Mouse (Mus musculus) liver, embryonic 14.5 days (tissue): ENCODE data around the gene Poc1a. TPM values are rescaled to one million over a fixed set of nuclear protein-coding genes. Genes with fewer than 3 reads are reported as not detected.

Experiments used
- ATAC-seq: fragments of 200-750 bp; cut with Nextera tagmentation; 2 replicates; pipeline ENCODE4 v1.8.0; 2017; ENCODE audit warnings: moderate number of reproducible peaks, mild to moderate bottlenecking, moderate library complexity; ENCODE audit not compliant: insufficient read depth
- DNase-seq, 3 experiments: peaks; one replicate each; pipeline ENCODE4 v3.0.0-alpha.2; 2012 to 2013; ENCODE audit warnings: low read depth in 3 of 3, low spot score in 3 of 3
- H3K27ac ChIP-seq: fragments of 300-500 bp; sonication (generic); 2 replicates; pipeline ENCODE4 v1.5.1; 2014; ENCODE audit warnings: moderate library complexity, mild to moderate bottlenecking, control low read depth, inconsistent platforms
- H3K27me3 ChIP-seq: fragments of 300-500 bp; sonication (generic); 2 replicates; pipeline ENCODE4 v1.6.1; 2014; ENCODE audit warnings: mild to moderate bottlenecking, low read length, moderate library complexity; ENCODE audit not compliant: control insufficient read depth, insufficient read depth
- H3K36me3 ChIP-seq: fragments of 300-500 bp; sonication (generic); replicated peaks from 2 replicates; pipeline ENCODE4 v1.6.1; 2014; ENCODE audit warnings: low read depth; ENCODE audit not compliant: control insufficient read depth, insufficient read depth
- H3K4me1 ChIP-seq, 2 experiments: fragments of 200-500 bp in 1 of 2; fragments of 300-500 bp in 1 of 2; sonication (generic) in 1 of 2; replicated peaks; 2 replicates each; pipeline ENCODE4 v1.6.1; 2012 to 2014; ENCODE audit warnings: antibody characterized with exemption in 1 of 2, inconsistent platforms in 1 of 2, low read length in 1 of 2; ENCODE audit not compliant: control insufficient read depth in 2 of 2, insufficient read depth in 2 of 2
- H3K4me2 ChIP-seq: fragments of 300-500 bp; sonication (generic); 2 replicates; pipeline ENCODE4 v1.6.1; 2014; ENCODE audit warnings: low read depth, mild to moderate bottlenecking, control low read depth, moderate library complexity
- H3K4me3 ChIP-seq, 2 experiments: fragments of 200-500 bp in 1 of 2; fragments of 300-500 bp in 1 of 2; sonication (generic) in 1 of 2; 2 replicates each; pipeline ENCODE4 v1.5.1; 2012 to 2014; ENCODE audit warnings: low read depth in 2 of 2, low read length in 2 of 2, mild to moderate bottlenecking in 2 of 2, control low read depth in 1 of 2, inconsistent platforms in 1 of 2, moderate library complexity in 1 of 2; ENCODE audit not compliant: insufficient read depth in 1 of 2
- H3K9ac ChIP-seq: fragments of 300-500 bp; sonication (generic); replicated peaks from 2 replicates; pipeline ENCODE4 v1.6.1; 2014; ENCODE audit warnings: mild to moderate bottlenecking, control low read depth, moderate library complexity
- H3K9me3 ChIP-seq: fragments of 300-500 bp; sonication (generic); 2 replicates; pipeline ENCODE4 v1.6.1; 2016; ENCODE audit warnings: low read length, mixed read lengths; ENCODE audit not compliant: control insufficient read depth
- CTCF ChIP-seq: IDR thresholded peaks from 2 replicates; pipeline ENCODE4 v1.5.1; 2016; ENCODE audit warnings: antibody characterized with exemption, low read depth, control low read depth
- EP300 ChIP-seq: IDR thresholded peaks from 2 replicates; pipeline ENCODE4 v1.6.1; 2016; ENCODE audit warnings: antibody characterized with exemption, low read depth
- WGBS: fragments of 180-500 bp; shearing (Covaris S2); extraction: QIAGEN DNeasy Blood & Tissue Kit; methylation state at CpG from one replicate; pipeline ENCODE4 v1.1.7; 2014; ENCODE audit not compliant: insufficient replicate concordance; 5-methylcytosine and 5-hydroxymethylcytosine counted together
- polyA plus RNA-seq, 2 experiments: library from polyadenylated mRNA; depleted of rRNA in 1 of 2; stranded (reverse) in 1 of 2; unstranded in 1 of 2; fragments of >200 nt; fragmentation: Nextera tagmentation in 1 of 2; extraction: Ambion mirVana in 1 of 2; gene quantifications; 2 replicates each; pipeline versions ENCODE4 v1.2.1 to v1.2.3; 2012 to 2014

Gene Poc1a
- polyA plus RNA-seq, 2 experiments = 17.8 to 21.4 TPM

- no peak for ATAC-seq
- Histone ChIP-seq H3K27ac (no peak overlapping the region), H3K4me2 (no peak overlapping the region), H3K27me3 (no peaks in the 10 kb centered on the region), H3K4me3 (no peak overlapping the region), H3K4me1 (peaks cover 0 to 4% of the 10 kb centered on the region in 2 experiments; a peak in 2 of 4 replicates), H3K9ac (no peak overlapping the region), H3K36me3 (no peaks in the 10 kb centered on the region), H3K9me3 (no peaks in the 10 kb centered on the region)
- TF ChIP-seq EP300 (no peak), CTCF (no peak)
- 43% methylated on average over 9 of the region's 9 CpGs for WGBS
- DNase-seq = no peak
Measured at GRCm38 (mm10) chr9:106269076-106269788, 11.6 kb upstream of the Poc1a start.

- peaks cover 0 to 4% of the 10 kb centered on the region in 2 experiments; a peak in 2 of 4 replicates for H3K4me1 ChIP-seq
- H3K27ac ChIP-seq = no peak overlapping the region
- no peaks in the 10 kb centered on the region for H3K27me3 ChIP-seq
- H3K36me3 ChIP-seq = no peaks in the 10 kb centered on the region
- no peaks in the 10 kb centered on the region for H3K9me3 ChIP-seq
- TF ChIP-seq EP300 = no peak
- no peak for TF ChIP-seq CTCF
- DNase-seq = no peak
- WGBS = 25% methylated on average over 2 of the region's 2 CpGs
- H3K4me2 ChIP-seq = no peak overlapping the region
- no peak overlapping the region for H3K4me3 ChIP-seq
- no peak for ATAC-seq
- H3K9ac ChIP-seq = no peak overlapping the region
Measured at GRCm38 (mm10) chr9:106269879-106270278, 11.0 kb upstream of the Poc1a start.

GRCm38 (mm10) chr9:106270656-106271055, 10.2 kb upstream of the Poc1a start:
- no peaks in the 10 kb centered on the region for H3K27me3 ChIP-seq
- ATAC-seq (no peak), DNase-seq (no peak)
- H3K4me3 ChIP-seq = no peak overlapping the region
- WGBS = 48% methylated on average over 4 of the region's 4 CpGs
- H3K27ac ChIP-seq = no peak overlapping the region
- peaks cover 0 to 4% of the 10 kb centered on the region in 2 experiments; a peak in 2 of 4 replicates for H3K4me1 ChIP-seq
- no peaks in the 10 kb centered on the region for H3K9me3 ChIP-seq
- H3K9ac ChIP-seq = no peak overlapping the region
- no peak for TF ChIP-seq EP300
- no peaks in the 10 kb centered on the region for H3K36me3 ChIP-seq
- no peak overlapping the region for H3K4me2 ChIP-seq

- Histone ChIP-seq H3K36me3 (no peaks in the 10 kb centered on the region), H3K27me3 (no peaks in the 10 kb centered on the region), H3K27ac (no peak overlapping the region), H3K9ac (no peak overlapping the region), H3K4me1 (peaks cover 0 to 4% of the 10 kb centered on the region in 2 experiments; a peak in 2 of 4 replicates), H3K9me3 (no peaks in the 10 kb centered on the region), H3K4me2 (no peak overlapping the region), H3K4me3 (no peak overlapping the region)
- WGBS = 81% methylated on average over 1 of the region's 1 CpGs
- TF ChIP-seq EP300 (no peak), CTCF (no peak)
- DNase-seq = no peak
- no peak for ATAC-seq
Measured at GRCm38 (mm10) chr9:106272288-106272687, 8.6 kb upstream of the Poc1a start.

GRCm38 (mm10) chr9:106273276-106273675, 7.6 kb upstream of the Poc1a start:
- Histone ChIP-seq H3K9ac (no peak overlapping the region), H3K27me3 (no peaks in the 10 kb centered on the region), H3K4me2 (no peak overlapping the region), H3K9me3 (no peaks in the 10 kb centered on the region), H3K27ac (no peak overlapping the region), H3K36me3 (no peaks in the 10 kb centered on the region), H3K4me1 (peaks cover 0 to 4% of the 10 kb centered on the region in 2 experiments; a peak in 2 of 4 replicates), H3K4me3 (no peak overlapping the region)
- DNase-seq = no peak
- WGBS = 73% methylated on average over 12 of the region's 12 CpGs
- no peak for TF ChIP-seq CTCF
- no peak for TF ChIP-seq EP300
- ATAC-seq = no peak
